Mouse (Mus musculus) thymus, adult 18-20 months (tissue): ENCODE measurements around the gene Bcl2.

Experiments used
- DNase-seq, 2 experiments: peaks; one replicate each; pipeline ENCODE4 v3.0.0; 2022; ENCODE audit warnings: mixed read lengths in 2 of 2

Bcl2 gene

DNA sequence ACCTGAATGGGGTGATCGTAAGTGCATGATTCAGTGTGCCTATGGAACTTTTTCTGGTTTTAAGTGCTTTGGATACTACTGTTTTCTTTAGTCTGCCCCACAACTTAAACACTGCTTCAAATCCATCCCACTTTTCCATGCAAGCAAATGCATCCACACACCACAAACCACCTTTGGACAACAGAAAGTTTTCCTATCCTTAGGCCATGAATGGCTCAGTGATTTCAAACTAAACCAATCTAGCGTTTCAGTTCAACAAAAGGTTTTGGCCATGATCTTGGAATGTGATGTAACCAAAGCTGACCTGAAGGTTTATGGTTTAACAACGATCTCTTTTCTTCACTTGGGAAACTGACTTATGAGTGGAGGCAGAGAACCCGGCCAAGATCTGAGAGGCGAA, 51.6 kb downstream of the Bcl2 start:
- no peak for DNase-seq

DNA sequence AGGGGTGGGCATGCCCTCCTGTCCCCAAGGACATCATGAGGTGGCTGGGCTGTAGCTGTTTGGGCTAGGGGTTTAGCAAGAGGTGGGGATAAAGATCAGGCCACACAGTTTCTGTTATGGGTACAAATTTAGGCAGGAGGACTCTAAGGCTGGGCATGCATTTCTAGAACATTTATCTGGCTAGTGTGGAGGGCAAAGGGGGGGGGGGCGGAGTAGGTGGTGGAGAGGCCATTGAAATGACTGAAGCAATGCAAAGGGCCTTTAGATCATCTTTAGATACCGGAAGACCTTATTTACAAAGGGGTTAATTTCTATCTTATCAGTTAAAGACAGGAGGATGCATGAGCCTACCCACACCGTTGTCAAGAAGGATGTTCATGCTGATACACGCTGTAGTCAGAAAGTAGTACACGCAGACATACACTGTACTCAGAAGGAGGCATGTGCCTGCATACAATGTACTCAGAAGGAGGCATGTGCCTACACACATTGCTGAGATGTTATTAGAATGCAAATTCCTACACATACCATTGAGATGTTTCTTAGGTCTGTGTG, 55.7 kb downstream of the Bcl2 start:
- no peak for DNase-seq

DNA sequence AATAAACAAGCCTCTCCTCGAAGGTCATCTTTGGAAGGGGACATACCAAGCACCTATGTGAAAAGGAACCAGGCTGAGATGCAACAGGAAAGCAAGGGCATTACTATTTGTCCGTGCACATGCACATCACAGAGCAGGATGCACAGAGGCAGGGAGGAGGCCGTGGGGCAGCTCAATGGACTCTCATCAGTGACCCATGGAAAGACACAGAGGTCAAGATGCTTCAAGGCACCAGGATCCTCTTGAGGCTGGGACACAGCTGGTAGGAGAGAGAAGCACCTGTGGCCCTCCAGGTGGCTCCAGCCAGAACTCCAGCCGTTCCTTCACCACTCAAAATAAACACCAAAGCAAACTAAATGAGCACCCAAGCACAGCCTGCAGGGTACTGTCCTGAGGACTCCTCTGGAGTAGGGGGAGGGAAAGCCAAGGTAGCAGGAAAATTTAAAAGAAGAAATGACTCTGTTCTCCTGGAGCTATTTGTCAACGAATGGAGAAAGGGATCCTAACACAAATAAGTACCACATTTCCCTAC, 57.8 kb downstream of the Bcl2 start:
- DNase-seq: no peak

DNA sequence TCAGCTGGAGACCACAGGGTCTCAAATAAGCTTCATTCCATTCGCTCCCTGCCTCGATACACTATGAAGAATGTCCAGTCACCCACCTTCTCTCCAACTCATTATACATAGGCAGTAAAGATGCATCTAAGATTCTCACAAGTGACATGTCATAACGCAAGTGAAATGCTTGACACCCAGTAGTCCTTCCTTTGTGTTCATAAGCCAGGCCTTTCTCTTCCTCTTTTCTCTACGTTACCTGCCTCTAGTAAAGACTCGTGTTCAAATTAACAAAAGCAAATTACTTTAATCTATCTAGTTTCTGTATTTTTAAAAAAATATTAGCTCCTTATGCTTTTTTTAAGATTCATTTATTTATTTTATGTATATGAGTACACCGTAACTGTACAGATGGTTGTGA, 59.8 kb downstream of the Bcl2 start:
- no peak for DNase-seq

DNA sequence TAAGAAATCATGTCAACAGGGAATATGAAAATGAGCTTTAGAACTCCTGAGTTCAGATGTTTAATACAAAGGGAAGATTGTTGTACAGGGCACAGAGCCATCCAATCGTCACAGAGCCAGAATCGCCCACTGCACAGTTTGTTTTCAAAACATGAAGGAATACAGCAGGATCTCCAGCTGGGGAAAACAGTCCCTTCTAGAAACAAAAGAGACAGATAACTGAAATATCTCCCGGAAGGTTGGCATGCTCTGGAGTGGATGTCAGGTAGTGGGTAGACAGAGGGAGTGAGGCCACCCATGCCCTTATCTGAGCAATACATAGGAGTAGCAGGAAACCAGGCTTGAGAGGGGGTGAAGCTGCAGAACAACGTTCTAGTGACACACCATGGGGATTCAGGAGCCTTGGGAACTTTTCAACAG, 60.6 kb downstream of the Bcl2 start:
- no peak for DNase-seq

DNA sequence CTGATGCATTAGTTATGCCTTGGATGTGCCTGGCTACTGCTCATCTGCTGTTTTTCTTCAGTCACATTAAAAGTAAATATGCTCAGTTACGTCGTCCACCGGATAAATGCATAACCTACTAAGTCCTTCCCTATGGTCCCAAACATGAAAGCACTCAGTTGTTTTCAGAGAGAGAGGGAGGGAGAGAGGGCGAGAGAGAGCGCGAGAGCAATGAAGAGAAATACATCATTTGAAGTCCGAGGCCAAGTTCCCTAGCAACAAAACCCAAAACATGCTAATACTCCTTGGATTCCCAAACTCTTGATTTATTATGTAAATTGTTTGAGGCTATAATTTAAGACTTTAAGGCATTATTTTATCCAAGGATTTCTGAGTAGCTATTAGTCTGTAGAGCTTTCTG, 62.9 kb downstream of the Bcl2 start:
- DNase-seq: no peak

DNA sequence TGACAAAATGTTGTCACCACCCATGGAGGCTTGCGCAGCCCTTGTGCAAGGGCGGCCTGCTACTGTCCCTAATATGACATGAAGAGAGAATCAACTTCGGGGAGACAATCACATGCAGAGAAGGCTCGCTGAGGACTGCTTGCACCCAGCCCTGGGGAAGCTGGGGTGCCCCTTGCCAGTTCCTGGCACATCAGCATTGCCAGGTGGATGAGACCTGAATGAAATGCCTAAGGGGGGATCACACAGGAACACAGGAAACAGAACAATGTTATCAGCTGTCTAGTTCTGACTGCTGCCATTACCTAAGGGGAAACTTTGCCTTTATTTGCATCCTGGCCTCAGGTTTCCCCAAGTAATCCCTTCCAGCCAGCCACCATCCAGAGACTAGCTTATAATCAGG, 63.6 kb downstream of the Bcl2 start:
- no peak for DNase-seq

DNA sequence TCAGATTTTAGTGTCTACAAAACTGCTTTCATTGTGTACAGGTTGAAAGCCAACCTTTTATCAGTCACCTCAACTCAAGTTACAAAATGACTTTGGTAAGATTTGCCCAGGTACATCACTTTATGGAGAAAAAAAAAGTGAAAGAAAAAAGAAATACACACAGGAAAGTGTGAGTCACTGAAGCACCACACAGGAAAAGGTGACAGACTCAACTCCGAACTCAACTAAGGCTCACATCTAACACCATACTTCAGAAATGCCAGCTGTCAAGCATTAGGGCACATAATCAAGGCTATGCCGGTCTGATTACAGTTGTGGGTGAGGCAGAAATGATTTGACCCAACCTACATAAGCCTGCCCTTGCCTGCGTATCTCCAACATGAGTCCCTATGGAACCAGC, 66.7 kb downstream of the Bcl2 start:
- no peak for DNase-seq

DNA sequence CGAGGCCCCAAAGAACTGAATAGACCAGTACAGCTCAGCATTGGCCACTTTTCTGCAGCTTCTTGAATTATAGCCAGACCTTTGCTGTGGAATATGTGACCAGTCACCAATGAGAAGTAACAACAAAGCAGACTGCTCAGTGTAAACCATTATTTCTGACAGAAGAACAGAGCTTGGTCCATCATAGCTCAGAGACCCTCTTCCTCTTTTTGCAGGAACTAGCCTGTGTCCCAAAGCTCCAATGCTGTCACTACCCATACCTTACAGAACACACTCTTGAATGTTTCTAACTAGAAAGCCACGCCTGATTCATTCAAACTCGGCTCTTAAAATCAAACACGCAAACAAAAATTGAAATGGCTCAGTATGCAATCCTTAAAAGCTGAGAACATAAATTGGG, 69.5 kb downstream of the Bcl2 start:
- no peak for DNase-seq

DNA sequence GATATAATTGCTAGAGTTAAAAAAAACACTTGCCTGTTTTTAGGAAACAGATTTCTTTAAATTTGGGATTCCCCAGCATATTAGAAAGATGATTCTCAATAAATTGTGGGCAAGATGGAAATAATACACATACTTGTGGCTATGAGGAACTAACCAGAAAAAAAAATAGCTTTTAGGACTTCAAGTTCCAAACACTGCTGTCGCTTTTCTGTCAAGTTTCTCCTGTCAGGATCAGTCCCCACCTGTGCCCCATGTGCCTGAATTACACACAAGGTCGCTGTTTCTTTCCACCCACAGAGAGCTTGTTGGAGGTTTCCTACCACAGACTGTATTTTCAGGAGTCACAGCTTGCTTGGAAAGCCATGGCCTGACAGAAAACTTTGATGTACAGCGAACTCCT, 70.5 kb downstream of the Bcl2 start:
- DNase-seq: no peak

DNA sequence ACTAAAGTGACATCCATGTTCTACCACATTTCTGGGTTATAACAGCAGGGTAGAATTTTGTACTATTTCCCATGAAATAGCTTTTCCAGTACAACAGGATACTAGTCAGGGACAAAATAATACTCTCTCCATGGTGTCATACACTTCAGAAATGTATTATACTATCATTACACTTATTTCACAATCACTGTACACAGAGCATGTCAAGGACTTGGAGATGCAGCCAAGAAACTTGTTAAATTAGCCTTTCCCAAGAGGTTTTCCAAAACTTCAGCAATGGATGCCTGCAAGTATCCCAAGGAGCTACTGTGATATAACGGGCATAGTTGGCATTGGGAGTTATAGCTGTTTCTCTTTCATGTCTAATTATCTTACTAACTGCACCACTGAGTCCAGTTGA, 73.5 kb downstream of the Bcl2 start:
- no peak for DNase-seq

DNA sequence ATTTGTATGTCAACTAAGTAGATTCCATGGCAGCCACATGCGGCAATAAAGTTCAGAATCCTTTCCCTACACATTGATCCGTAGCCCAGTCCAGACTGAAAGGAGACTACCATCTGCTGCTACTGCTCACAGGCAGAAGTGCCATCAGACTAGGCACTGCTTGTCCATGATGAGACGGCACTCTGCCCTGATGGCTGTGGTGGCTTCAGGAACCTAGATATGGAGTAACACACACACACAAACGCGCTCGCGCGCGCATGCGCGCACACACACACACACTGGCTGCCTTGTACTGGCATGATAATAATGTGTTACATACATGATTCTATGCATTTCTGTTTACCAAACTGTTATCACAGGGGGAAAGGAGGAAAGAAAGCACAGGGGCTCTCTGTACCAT, 76.4 kb downstream of the Bcl2 start:
- no peak for DNase-seq

DNA sequence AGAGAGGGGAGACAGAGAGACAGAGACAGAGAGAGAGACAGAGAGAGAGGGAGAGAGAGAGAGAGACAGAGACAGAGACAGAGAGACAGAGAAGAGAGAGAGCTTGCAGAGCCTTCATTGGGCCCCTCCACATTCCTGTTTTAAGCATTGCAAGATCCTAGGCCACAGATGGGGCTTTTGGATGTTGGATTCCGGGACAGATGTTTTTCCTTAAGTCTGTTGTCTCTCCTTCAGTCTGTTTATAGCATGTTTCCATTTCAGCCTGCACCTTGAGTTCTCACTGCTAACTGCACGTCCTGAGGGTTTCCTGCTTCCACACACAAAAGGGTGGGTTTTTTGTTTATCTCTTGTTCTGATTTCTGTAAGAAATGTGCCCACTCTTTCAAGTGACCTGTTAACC, 77.4 kb downstream of the Bcl2 start:
- DNase-seq: no peak

DNA sequence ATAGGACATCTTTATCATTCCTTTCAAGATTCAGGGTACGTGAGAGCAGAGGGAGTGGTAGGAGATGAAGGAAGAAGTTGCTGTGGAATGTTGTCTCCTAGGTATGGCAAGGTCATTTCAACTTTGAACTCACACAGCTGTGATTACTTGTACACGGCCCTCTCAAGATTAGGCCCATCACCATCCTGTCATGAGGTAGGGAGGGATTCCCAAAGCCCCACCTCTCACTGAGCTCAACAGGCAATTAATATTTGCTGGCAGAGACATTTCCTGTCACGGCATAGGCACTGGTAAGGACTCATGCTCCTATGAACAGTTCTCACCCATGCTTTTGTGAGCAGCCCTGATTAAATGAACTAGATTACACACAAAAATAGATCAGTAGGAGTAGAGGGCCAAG, 80.9 kb downstream of the Bcl2 start:
- no peak for DNase-seq

DNA sequence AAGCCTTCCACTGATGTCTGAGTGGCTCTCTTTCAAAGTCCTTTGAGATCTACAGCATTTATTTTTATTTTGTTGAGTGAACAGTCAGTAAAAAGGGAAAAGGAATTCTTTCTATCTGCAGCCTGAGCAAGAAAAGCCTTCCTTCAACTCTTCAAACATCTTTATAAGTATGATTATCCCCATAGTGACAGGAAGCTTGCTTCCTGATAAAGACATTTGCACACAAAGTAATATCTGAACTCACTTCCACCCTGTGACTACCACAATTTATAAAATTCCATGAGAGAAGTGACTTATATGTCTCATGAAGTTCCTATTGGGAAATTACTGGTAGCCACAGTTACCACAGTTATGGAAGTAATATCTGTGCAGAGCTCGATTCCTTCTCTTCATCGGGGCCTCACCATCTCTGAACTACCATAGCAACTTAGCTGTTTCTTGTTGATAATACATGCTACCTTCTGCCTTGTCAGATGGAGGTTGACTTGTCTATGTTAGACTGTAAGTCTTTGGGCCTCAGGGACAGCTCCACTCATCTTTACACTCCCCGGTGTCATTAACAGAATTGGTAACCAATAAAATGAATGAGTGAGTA, 82.1 kb downstream of the Bcl2 start:
- DNase-seq: no peak

DNA sequence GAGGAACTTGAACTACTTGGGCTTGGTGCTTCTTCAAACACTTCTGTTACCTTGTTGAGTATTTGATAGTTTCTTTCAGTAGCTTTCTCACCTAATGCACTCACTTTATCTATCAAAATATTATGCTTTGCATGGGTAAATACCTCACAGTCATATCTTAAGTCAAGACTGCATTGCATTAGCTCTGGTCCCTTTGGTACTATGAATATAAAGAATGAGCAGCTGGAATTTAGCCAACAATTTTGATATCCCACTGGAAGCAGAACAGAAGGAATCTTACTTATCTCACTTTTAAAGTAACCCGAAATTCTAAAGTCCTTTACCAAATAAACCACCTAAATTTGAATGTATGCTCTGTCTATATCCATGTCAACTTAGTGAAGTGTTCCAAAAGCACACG, 83.1 kb downstream of the Bcl2 start:
- no peak for DNase-seq

DNA sequence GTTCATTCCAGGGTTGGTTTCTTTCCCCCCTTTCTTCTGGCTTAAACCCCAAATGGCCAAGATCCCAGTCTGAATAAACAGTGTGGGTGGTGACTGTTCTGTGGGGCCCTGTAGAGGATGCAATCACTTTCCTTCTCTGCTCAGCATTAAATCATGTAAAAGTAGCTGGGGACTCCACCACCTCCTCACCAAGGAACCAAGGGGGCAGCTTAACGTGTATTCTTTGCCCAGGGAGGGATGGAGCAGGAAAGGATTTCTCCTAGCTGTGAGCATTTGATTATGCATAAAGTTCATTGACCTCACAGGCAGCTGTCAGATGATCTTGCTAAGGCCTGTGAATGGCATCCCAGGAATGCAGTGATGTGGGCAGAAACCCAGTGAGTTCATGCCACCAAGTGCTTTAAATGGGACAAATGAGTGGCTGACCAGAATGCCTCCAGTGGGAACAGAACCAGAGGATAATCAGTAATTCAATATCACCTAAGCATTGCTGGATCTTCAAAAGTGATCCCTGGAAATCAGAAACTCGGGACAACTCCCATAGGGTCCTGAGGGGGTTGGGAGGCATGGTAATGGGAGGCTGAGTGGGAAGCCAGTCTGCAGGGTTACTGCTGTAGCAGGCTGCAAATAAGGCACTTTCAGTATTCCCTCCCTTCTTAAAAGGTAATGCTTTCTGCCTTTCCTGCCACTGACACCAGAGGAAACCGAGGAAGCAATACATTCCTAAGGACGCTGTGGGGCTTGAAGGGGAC, 84.0 kb downstream of the Bcl2 start:
- DNase-seq: no peak

DNA sequence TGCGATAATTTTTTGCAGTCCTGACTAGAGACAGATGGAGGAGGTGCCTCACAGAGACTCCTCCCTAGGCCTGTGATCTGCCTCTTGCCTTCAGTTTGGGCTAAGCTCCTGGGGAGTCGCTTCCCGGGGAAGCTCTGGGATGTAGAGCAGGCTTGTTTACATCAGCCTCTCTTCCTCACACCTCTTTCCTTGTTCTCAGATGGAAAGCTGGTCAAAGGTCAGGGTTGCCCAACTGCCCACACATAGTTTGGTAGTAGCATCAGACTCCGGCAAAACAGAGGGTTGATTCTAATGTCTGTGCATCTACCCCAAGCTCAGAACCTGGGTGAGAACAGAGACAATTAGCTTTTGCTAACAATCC, 84.6 kb downstream of the Bcl2 start:
- no peak for DNase-seq

DNA sequence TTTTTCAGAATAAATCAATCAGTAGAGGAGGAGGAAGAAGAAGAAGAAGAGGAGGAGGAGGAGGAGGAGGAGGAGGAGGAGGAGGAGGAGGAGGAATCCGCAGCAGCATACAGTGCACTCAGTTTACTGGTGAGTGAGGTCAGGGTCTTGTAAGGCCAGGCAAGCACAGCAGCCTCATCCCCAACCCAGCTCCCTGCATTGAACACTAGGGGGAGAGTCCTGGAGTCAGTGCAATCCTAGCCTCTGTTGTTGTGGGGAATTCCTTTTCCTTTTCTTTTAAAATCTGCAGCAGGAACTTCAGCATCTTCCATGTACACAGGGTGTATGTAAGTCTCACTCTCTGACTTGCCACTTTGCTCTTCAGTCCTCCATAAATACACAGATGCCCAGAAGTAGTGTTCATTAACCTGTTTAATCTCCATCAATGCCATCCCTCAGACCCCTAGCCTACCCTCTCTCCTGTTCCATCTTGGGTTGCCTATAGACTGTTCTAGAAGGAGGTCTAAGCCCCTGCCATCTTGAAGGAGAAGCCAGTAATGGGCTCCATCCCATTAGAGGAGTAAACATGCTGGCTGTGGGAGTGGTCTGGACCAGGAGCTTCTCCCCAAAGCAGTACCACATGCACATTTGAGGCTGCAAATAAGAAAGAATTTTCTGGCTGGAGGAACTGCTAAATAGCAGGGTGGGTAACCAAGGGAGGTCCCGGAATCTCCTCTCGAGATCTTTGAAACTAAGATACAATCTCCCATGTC, 85.2 kb downstream of the Bcl2 start:
- no peak for DNase-seq

DNA sequence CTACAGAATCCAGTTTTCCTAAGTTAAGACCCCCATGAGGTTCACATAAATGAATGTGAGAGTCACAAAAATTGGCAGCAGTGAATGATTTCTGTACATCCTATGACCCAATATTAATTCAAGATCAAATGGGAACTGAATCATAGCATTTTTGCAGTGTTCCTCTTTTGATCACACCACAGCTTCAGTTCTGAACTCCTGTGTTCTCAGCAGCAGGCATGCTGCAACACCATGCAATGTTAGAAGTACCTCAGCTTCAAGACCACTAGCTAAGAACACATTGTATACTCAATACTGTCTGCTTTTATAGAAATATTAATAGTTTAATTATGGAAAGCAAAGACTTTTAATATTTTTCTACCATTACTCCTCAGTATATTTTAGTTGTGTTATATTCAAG, 85.8 kb downstream of the Bcl2 start:
- DNase-seq: no peak

DNA sequence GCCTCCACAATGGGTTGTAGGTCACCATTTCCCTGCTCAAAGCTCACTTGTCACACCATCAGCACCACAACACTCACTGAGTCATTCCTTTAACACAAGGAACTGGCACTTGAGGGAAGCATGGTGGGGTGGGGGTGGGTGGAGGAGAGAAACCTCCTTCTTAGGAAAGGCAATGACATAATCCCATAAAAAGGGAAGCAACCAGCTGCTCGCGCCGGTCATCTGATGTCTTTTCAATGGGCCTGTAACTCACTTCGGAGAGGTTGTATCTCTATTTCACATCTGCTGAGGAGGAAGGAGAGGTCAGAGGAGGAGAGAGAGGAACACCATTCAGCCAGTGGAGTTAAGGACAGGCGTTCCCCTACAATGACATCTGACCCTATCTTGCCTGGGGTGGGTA, 86.8 kb downstream of the Bcl2 start:
- no peak for DNase-seq

DNA sequence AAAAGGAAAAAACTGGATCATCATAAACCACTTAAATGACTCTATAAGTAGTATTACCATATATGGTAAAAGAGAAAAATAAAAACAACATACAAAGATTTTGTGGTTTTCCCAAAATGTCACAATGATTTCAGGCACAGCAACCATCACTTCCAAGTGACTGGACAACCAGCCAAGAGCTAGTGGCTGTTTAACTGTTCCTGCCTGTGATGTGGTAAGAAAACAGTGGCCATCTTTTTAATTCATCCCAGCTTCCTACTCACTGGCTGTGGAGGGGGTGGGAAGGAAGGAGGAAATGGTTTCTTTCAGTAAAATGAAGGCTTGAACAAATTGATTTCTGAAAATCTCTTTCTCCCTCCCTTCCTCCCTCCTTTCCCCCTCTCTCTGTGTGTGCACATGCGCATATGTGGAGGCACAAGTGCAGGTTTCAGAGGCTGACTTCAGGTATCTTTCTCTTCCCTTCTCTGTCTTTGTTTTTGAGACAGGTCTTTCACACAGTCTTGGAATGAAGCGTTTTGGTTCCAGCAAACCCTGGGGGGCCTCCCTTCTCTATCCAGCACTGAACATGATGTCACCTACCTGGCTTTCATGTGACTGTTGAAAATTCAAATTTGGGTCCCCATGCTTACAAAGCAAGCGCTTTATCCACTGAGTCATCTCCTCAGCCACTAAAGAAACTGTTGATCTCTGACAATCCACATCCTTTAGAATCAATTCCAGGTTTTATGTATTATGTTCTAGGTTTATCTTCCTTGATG, 93.7 kb downstream of the Bcl2 start:
- DNase-seq: no peak

DNA sequence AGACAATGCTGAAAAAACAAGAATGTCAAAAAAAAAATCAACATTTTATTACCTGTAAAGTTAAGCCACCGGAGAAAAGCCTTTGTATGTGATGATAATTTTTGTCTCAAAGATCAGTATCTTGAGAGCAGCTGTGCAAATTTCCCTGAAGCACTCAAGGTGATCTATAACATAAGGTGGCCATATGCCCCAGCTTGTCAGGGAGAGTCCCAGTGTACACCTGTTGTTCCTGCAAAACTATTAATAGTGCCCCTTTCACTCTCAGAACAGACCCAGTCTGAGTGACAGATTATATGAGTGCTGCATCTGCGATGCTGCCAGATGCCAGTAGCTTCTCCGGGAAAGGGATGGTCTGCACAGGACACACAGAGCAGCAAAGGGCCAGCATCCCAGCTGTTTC, 95.3 kb downstream of the Bcl2 start:
- no peak for DNase-seq
